Mouse (Mus musculus) forebrain, embryonic 11.5 days (tissue): ENCODE measurements around the gene Ldb1. TPM values are rescaled to one million over a fixed set of nuclear protein-coding genes. Genes with fewer than 3 reads are reported as not detected.
A peak's percentile ranks its signal among the peaks of the same experiment; 100 is the strongest.

Experiments
- ATAC-seq: fragments of 200-750 bp; cut with Nextera tagmentation; replicated peaks from 2 replicates; pipeline ENCODE4 v1.8.0; 2017; ENCODE audit warnings: moderate TSS enrichment; ENCODE audit not compliant: low FRiP score
- DNase-seq: peaks from one replicate; pipeline ENCODE4 v3.0.0-alpha.2; 2017; ENCODE audit warnings: low spot score
- H3K27ac ChIP-seq: fragments of 300-500 bp; sonication (generic); 2 replicates; pipeline ENCODE4 v1.5.1; 2014; ENCODE audit warnings: low read depth, low read length
- H3K27me3 ChIP-seq: fragments of 300-500 bp; sonication (generic); 2 replicates; pipeline ENCODE4 v1.6.1; 2014; ENCODE audit warnings: mild to moderate bottlenecking, low read length, mixed read lengths; ENCODE audit not compliant: control insufficient read depth, insufficient read depth
- H3K36me3 ChIP-seq: fragments of 300-500 bp; sonication (generic); 2 replicates; pipeline ENCODE4 v1.6.1; 2014; ENCODE audit warnings: mild to moderate bottlenecking, low read length, moderate library complexity, mixed read lengths; ENCODE audit not compliant: control insufficient read depth, insufficient read depth
- H3K4me1 ChIP-seq: fragments of 300-500 bp; sonication (generic); replicated peaks from 2 replicates; pipeline ENCODE4 v1.6.1; 2014; ENCODE audit warnings: low read length, mixed read lengths; ENCODE audit not compliant: control insufficient read depth, insufficient read depth
- H3K4me2 ChIP-seq: fragments of 300-500 bp; sonication (generic); 2 replicates; pipeline ENCODE4 v1.6.1; 2014; ENCODE audit warnings: low read depth, mild to moderate bottlenecking, low read length, moderate library complexity, mixed read lengths; ENCODE audit not compliant: severe bottlenecking
- H3K4me3 ChIP-seq: fragments of 300-500 bp; sonication (generic); 2 replicates; pipeline ENCODE4 v1.5.1; 2014; ENCODE audit warnings: low read depth, low read length
- H3K9ac ChIP-seq: fragments of 300-500 bp; sonication (generic); 2 replicates; pipeline ENCODE4 v1.6.1; 2014; ENCODE audit warnings: low read length
- H3K9me3 ChIP-seq: fragments of 300-500 bp; sonication (generic); 2 replicates; pipeline ENCODE4 v1.6.1; 2016; ENCODE audit warnings: low read length, mixed read lengths; ENCODE audit not compliant: control insufficient read depth
- WGBS: fragments of 180-500 bp; shearing (Covaris S2); extraction: QIAGEN DNeasy Blood & Tissue Kit; methylation state at CpG from one replicate; pipeline ENCODE4 v1.1.7; 2014; 5-methylcytosine and 5-hydroxymethylcytosine counted together
- polyA plus RNA-seq: library from polyadenylated mRNA; unstranded; fragments of >200 nt; fragmentation: Nextera tagmentation; extraction: Ambion mirVana; gene quantifications from 2 replicates; pipeline ENCODE4 v1.2.1, GENCODE M21; 2014

Ldb1 gene
- polyA plus RNA-seq, 1 experiment from 2014 or later: 104 TPM

DNA sequence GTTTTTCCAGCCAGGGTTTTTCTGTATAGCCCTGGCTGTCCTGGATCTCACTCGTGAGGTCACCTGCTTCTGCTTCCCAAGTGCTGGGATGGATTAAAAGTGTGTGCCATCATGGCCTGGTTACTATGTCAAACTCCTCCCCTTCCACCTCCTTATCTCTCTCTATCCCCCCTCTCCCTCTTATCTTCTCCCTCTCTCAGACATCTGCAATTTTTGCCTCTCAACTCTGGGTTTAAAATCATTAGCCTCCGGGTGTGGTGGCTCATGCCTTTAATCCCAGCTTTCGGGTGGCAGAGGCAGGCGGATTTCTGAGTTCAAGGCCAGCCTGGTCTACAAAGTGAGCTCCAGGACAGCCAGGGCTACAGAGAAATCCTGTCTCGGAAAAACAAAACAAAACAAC is 29.3 kb upstream of the Ldb1 start:
- 94% methylated on average over 5 of the region's 5 CpGs for WGBS
- peaks cover 7% of the 10 kb centered on the region; the same call in 1 of the 2 replicates for H3K4me1 ChIP-seq
- DNase-seq (no peak), ATAC-seq (no peak)
- no peak overlapping the region for H3K4me3 ChIP-seq
- no peak overlapping the region for H3K4me2 ChIP-seq
- H3K9ac ChIP-seq: no peak overlapping the region
- H3K36me3 ChIP-seq: peaks cover 13% of the 10 kb centered on the region
- H3K9me3 ChIP-seq: no peaks in the 10 kb centered on the region
- no peak overlapping the region for H3K27ac ChIP-seq
- no peaks in the 10 kb centered on the region for H3K27me3 ChIP-seq

DNA sequence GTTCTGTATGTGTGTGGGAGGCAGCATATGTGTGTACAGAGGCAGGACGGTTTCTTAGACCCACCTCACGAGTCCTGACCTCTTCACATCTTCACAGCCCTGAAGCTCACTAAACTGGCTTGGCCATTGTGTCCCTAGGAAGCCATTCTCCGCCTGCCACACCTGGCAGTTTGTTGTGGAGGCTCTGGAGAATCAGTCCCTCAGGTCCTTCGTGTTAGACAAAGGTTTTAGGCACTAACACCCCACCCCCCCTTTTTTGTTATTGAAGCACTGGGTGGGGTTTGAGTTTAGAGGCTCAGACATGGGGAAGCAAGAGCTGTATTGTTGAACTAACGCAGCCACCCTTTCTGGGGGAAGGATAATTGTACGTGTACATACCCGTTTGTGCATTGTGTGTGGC is 28.3 kb upstream of the Ldb1 start:
- H3K4me2 ChIP-seq: no peak overlapping the region
- DNase-seq: no peak
- no peak overlapping the region for H3K4me3 ChIP-seq
- no peak for ATAC-seq
- no peaks in the 10 kb centered on the region for H3K27me3 ChIP-seq
- peaks cover 7% of the 10 kb centered on the region; the same call in 1 of the 2 replicates for H3K4me1 ChIP-seq
- H3K27ac ChIP-seq: no peak overlapping the region
- no peaks in the 10 kb centered on the region for H3K9me3 ChIP-seq
- H3K9ac ChIP-seq: no peak overlapping the region
- peaks cover 13% of the 10 kb centered on the region for H3K36me3 ChIP-seq
- WGBS: 87% methylated on average over 7 of the region's 7 CpGs

DNA sequence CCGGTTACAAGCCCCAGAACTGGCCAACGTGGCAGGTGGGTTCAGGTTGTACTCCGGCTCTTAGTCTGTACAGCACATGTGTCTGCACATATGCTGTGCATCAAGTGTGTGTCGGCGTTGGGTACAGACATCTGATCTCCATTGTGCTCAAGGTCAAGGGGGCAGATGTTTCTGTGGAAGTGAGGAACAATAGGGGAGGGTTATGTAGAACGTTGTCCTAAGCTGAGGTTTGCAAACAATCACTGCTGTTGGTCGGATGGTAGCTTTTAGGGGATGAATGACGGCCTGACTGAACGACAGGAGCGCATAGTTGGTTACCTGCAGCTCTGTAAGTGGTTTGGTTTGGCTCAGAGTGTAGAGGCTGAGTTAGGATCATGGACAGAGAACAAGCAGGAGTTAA is 23.0 kb upstream of the Ldb1 start:
- 79% methylated on average over 10 of the region's 10 CpGs for WGBS
- no peaks in the 10 kb centered on the region for H3K9me3 ChIP-seq

DNA sequence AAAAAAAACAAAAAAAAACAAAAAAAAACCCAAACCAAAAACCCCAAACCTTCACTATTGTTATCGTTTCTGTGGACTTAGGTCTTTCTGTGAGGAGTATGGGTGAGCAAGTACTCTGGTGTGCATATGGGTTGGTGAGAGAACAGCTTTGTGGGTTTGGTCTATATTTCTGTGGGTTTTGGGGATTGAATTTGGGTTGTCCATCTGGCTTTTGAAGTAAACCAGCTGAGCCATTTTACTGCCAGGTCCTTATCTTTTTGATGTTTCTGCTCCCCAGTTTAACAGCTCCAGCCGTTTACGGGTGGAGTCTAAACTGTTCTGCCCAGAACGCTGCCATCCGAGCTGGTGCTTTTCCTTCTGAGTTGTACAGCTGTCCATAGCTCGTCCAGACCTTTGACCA is 15.8 kb upstream of the Ldb1 start:
- Histone ChIP-seq H3K27ac (no peak overlapping the region), H3K27me3 (no peaks in the 10 kb centered on the region), H3K9ac (no peak overlapping the region), H3K4me2 (no peak overlapping the region), H3K4me1 (peaks cover 8% of the 10 kb centered on the region; the same call in 1 of the 2 replicates), H3K9me3 (no peaks in the 10 kb centered on the region), H3K4me3 (no peak overlapping the region), H3K36me3 (peaks cover 17% of the 10 kb centered on the region; the same call in 1 of the 2 replicates)
- 91% methylated on average over 6 of the region's 6 CpGs for WGBS
- DNase-seq (no peak), ATAC-seq (no peak)

More for the DNA sequence above, 23.0 kb upstream of the Ldb1 start:
- ATAC-seq: no peak
- Histone ChIP-seq H3K4me1 (no peaks in the 10 kb centered on the region), H3K27ac (no peak overlapping the region), H3K36me3 (peaks cover 28% of the 10 kb centered on the region), H3K9ac (no peak overlapping the region), H3K27me3 (no peaks in the 10 kb centered on the region), H3K4me3 (no peak overlapping the region), H3K4me2 (no peak overlapping the region)
- DNase-seq: no peak

DNA sequence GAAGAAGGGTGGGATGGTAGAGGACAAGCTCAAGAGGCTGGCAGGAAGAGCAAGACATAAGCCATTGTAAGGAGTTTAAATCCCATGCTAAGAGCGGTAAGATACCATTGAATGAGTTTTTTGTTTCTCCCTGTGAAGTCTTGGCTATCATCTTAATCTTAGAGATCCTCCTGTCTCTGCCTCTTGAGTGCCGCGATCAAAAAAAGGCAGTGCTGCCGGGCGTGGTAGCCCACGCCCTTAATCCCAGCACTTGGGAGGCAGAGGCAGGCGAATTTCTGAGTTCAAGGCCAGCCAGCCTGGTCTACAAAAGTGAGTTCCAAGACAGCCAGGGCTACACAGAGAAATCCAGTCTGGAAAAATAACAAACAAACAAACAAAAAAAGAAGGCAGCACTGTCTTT is 13.5 kb upstream of the Ldb1 start:
- no peaks in the 10 kb centered on the region for H3K9me3 ChIP-seq
- H3K9ac ChIP-seq: no peak overlapping the region
- peaks cover 8% of the 10 kb centered on the region; the same call in 1 of the 2 replicates for H3K4me1 ChIP-seq
- 99% methylated on average over 7 of the region's 7 CpGs for WGBS
- H3K27ac ChIP-seq: no peak overlapping the region
- H3K27me3 ChIP-seq: no peaks in the 10 kb centered on the region
- DNase-seq: no peak
- ATAC-seq: no peak
- H3K4me2 ChIP-seq: no peak overlapping the region
- H3K36me3 ChIP-seq: peaks cover 5% of the 10 kb centered on the region; the same call in 1 of the 2 replicates
- H3K4me3 ChIP-seq: no peak overlapping the region

DNA sequence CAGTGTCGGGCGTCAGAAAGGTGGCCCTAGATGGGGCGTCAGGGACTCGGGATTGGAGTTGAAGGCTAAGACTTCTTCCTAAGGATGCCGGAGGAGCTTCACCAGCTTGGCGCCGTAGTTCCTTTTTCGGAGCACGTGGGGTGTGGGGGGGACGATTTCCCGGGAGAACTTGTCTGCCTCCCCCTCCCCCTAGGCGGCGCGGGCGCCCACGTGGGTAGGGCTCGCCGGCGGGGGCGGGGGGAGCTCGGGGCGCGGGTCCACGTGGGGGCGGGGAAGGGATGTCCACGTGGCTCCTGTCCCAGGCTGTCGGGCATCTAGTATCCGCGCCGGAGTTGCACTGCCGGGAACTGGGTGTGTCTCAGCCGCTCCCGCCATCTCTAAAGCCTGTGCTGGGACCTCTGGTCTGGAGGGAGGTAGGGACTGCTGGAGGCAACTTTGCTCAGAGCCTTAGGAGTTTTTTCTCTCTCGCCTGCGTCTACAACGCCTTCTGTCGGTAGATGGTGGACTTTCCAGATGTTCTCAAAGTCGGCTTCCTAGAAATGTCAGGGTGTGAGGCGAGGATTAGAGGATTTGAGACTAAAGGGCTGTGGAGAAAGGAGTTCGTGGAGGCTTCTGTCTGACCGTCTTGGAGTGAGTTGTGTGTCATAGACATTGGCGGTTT is 12.1 kb upstream of the Ldb1 start:
- H3K27ac ChIP-seq: peak overlapping the region; percentile 85
- H3K9me3 ChIP-seq: no peaks in the 10 kb centered on the region
- H3K27me3 ChIP-seq: no peaks in the 10 kb centered on the region
- peak overlapping the region; percentile 84 for H3K4me2 ChIP-seq
- peak; percentile 65 for ATAC-seq
- peaks cover 8% of the 10 kb centered on the region; the same call in 1 of the 2 replicates for H3K4me1 ChIP-seq
- under 1% methylated on average over 40 of the region's 42 CpGs for WGBS
- peak; percentile 93 for DNase-seq
- H3K9ac ChIP-seq: peak overlapping the region; percentile 83
- H3K4me3 ChIP-seq: peak overlapping the region; percentile 88
- H3K36me3 ChIP-seq: no peaks in the 10 kb centered on the region

DNA sequence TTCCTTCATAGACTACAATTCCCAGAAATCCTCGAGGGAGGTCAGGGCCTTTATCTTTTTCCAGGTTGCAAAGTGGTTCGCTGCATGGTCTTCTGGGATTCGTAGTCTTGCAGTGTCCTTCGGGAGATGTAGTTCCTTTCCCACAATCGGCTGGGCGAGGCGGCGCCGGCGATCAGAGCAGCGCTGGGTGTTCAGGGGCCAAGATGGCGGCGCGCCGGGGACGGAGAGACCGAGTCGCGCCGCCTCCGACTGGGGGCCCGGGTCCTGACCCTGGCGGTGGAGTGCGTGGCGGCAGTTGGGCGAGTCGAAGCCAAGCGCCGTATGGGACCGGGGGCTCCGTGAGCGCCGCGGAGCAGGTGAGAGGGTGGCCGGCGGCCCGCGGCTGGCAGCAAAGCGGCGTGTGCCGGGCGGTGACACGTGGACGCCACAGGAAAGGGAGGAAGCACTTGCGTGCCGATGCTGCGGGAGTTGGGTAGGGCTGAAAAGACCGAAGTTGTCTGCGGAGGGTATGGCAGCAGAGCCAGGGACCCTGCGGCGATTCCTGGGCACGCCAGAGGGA is 11.5 kb upstream of the Ldb1 start:
- peaks cover 8% of the 10 kb centered on the region; the same call in 1 of the 2 replicates for H3K4me1 ChIP-seq
- ATAC-seq (peak; percentile 97), DNase-seq (peak; percentile 96)
- peak overlapping the region; percentile 83 for H3K9ac ChIP-seq
- H3K27ac ChIP-seq: peak overlapping the region; percentile 85
- no peaks in the 10 kb centered on the region for H3K9me3 ChIP-seq
- no peaks in the 10 kb centered on the region for H3K27me3 ChIP-seq
- peak overlapping the region; percentile 88 for H3K4me3 ChIP-seq
- H3K36me3 ChIP-seq: no peaks in the 10 kb centered on the region
- under 1% methylated on average over 51 of the region's 52 CpGs for WGBS
- H3K4me2 ChIP-seq: peak overlapping the region; percentile 84

DNA sequence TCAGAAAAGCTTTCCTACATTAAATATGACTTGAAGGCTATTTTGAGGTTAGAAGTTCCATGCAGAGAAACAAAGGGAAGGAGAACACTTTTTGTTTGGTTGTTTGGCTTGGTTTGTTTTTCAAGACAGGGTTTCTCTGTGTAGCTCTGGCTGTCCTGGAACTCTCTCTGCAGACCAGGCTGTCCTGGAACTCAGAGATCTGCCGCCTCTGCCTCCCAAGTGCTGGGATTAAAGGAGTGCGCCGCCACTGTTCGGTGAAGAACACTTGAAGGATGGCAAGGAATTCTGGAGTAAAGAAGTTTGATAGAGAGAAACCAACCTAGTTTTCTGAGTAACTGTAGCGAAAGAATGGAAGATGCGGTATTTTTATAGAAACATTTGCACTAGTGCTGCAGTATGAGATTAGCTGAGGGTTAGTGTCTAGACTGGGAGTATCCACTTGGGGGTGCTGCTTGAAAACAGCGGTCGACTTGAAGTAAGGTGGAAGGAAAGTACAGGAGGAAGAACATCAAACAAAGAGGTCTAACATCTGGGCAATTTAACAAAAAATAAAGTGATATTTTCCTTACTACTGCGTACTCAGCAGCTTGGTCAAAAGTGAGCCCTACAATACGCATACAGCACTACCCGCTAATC is 10.9 kb upstream of the Ldb1 start:
- peak; percentile 79 for ATAC-seq
- WGBS: 2% methylated on average over 11 of the region's 11 CpGs
- H3K27ac ChIP-seq: no peak overlapping the region; the same call in 1 of the 2 replicates
- peaks cover 8% of the 10 kb centered on the region; the same call in 1 of the 2 replicates for H3K4me1 ChIP-seq
- no peak for DNase-seq
- no peaks in the 10 kb centered on the region for H3K36me3 ChIP-seq
- H3K4me2 ChIP-seq: peak overlapping the region; percentile 84; the same call in 1 of the 2 replicates
- no peaks in the 10 kb centered on the region for H3K27me3 ChIP-seq
- H3K4me3 ChIP-seq: peak overlapping the region; percentile 88
- H3K9ac ChIP-seq: peak overlapping the region; percentile 23; the same call in 1 of the 2 replicates
- no peaks in the 10 kb centered on the region for H3K9me3 ChIP-seq
